Mouse (Mus musculus) embryonic facial prominence, embryonic 10.5 days (tissue): ENCODE data around the gene Ntm. TPM values are rescaled to one million over a fixed set of nuclear protein-coding genes. Genes with fewer than 3 reads are reported as not detected.

Experiments
- DNase-seq: peaks from one replicate; pipeline ENCODE4 v3.0.0-alpha.2; 2017; ENCODE audit warnings: low spot score
- H3K27ac ChIP-seq: fragments of 300-500 bp; sonication (generic); replicated peaks from 2 replicates; pipeline ENCODE4 v1.5.1; 2016; ENCODE audit warnings: mild to moderate bottlenecking
- H3K27me3 ChIP-seq: fragments of 300-500 bp; sonication (generic); replicated peaks from 2 replicates; pipeline ENCODE4 v1.6.1; 2016; ENCODE audit warnings: low read depth, mild to moderate bottlenecking; ENCODE audit not compliant: poor library complexity, severe bottlenecking
- H3K36me3 ChIP-seq: fragments of 300-500 bp; sonication (generic); replicated peaks from 2 replicates; pipeline ENCODE4 v1.6.1; 2016; ENCODE audit warnings: mild to moderate bottlenecking, moderate library complexity
- H3K4me1 ChIP-seq: fragments of 300-500 bp; sonication (generic); 2 replicates; pipeline ENCODE4 v1.6.1; 2016
- H3K4me3 ChIP-seq: fragments of 300-500 bp; sonication (generic); 2 replicates; pipeline ENCODE4 v1.5.1; 2016; ENCODE audit warnings: mild to moderate bottlenecking, moderate library complexity
- H3K9me3 ChIP-seq: fragments of 300-500 bp; sonication (generic); 2 replicates; pipeline ENCODE4 v1.6.1; 2016; ENCODE audit warnings: mild to moderate bottlenecking
- WGBS: fragments of 180-500 bp; shearing (Covaris S2); methylation state at CpG from one replicate; pipeline ENCODE4 v1.1.7; 2016; 5-methylcytosine and 5-hydroxymethylcytosine counted together
- polyA plus RNA-seq: library from polyadenylated mRNA; unstranded; fragments of >200 nt; fragmentation: Nextera tagmentation; extraction: Ambion mirVana; gene quantifications from 2 replicates; pipeline ENCODE4 v1.2.1, GENCODE M21; 2016

Ntm gene
- polyA plus RNA-seq, 1 experiment from 2014 or later = 8.1 TPM

- no peaks in the 10 kb centered on the region for H3K36me3 ChIP-seq
- no peaks in the 10 kb centered on the region for H3K9me3 ChIP-seq
- H3K27me3 ChIP-seq = no peaks in the 10 kb centered on the region; the same call in 1 of the 2 replicates
- DNase-seq = no peak
- 76% methylated on average over 4 of the region's 4 CpGs for WGBS
- no peak overlapping the region for H3K4me3 ChIP-seq
- no peak overlapping the region for H3K27ac ChIP-seq
- no peaks in the 10 kb centered on the region for H3K4me1 ChIP-seq
Measured at GRCm38 (mm10) chr9:29444001-29444400, 518.9 kb downstream of the Ntm start.

GRCm38 (mm10) chr9:29439401-29439800 is 523.5 kb downstream of the Ntm start:
- no peak for DNase-seq
- H3K36me3 ChIP-seq = no peaks in the 10 kb centered on the region
- H3K4me1 ChIP-seq = peaks cover 8% of the 10 kb centered on the region
- H3K27me3 ChIP-seq = no peaks in the 10 kb centered on the region; the same call in 1 of the 2 replicates
- H3K4me3 ChIP-seq = no peak overlapping the region
- 68% methylated on average over 5 of the region's 5 CpGs for WGBS
- no peaks in the 10 kb centered on the region for H3K9me3 ChIP-seq
- no peak overlapping the region for H3K27ac ChIP-seq

- Histone ChIP-seq H3K4me3 (no peak overlapping the region), H3K9me3 (no peaks in the 10 kb centered on the region), H3K4me1 (peaks cover 25% of the 10 kb centered on the region), H3K36me3 (no peaks in the 10 kb centered on the region), H3K27ac (0 out of 2 replicates have a peak overlapping the region, but pooled peaks have one; percentile 48), H3K27me3 (peaks cover 3% of the 10 kb centered on the region; the same call in 1 of the 2 replicates)
- no peak for DNase-seq
- WGBS = 41% methylated on average over 6 of the region's 6 CpGs
Measured at GRCm38 (mm10) chr9:29434611-29435010, 528.3 kb downstream of the Ntm start.

- H3K9me3 ChIP-seq = no peaks in the 10 kb centered on the region
- DNase-seq = peak; percentile 51
- peaks cover 32% of the 10 kb centered on the region for H3K4me1 ChIP-seq
- no peaks in the 10 kb centered on the region for H3K36me3 ChIP-seq
- 8% methylated on average over 4 of the region's 4 CpGs for WGBS
- H3K27me3 ChIP-seq = peaks cover 9% of the 10 kb centered on the region
- H3K27ac ChIP-seq = 0 out of 2 replicates have a peak overlapping the region, but pooled peaks have one; percentile 48
- H3K4me3 ChIP-seq = no peak overlapping the region
Measured at GRCm38 (mm10) chr9:29433910-29434309, 529.0 kb downstream of the Ntm start.

GRCm38 (mm10) chr9:29433156-29433555 is 529.8 kb downstream of the Ntm start:
- DNase-seq = no peak
- Histone ChIP-seq H3K4me1 (peaks cover 39% of the 10 kb centered on the region), H3K9me3 (no peaks in the 10 kb centered on the region), H3K27me3 (peaks cover 9% of the 10 kb centered on the region), H3K27ac (no peak overlapping the region), H3K36me3 (no peaks in the 10 kb centered on the region), H3K4me3 (no peak overlapping the region)
- WGBS = 56% methylated on average over 7 of the region's 7 CpGs

GRCm38 (mm10) chr9:29431590-29431989 is 531.4 kb downstream of the Ntm start:
- H3K4me3 ChIP-seq = no peak overlapping the region
- DNase-seq = no peak
- H3K36me3 ChIP-seq = no peaks in the 10 kb centered on the region
- no peaks in the 10 kb centered on the region for H3K9me3 ChIP-seq
- whole genome bisulfite sequencing = 70% methylated on average over 9 of the region's 9 CpGs
- peaks cover 44% of the 10 kb centered on the region for H3K4me1 ChIP-seq
- no peak overlapping the region for H3K27ac ChIP-seq
- peaks cover 9% of the 10 kb centered on the region for H3K27me3 ChIP-seq

- Histone ChIP-seq H3K9me3 (no peaks in the 10 kb centered on the region), H3K4me3 (no peak overlapping the region), H3K27me3 (peaks cover 9% of the 10 kb centered on the region), H3K36me3 (no peaks in the 10 kb centered on the region), H3K4me1 (peaks cover 44% of the 10 kb centered on the region), H3K27ac (no peak overlapping the region)
- 69% methylated on average over 3 of the region's 3 CpGs for WGBS
- DNase-seq = no peak
Measured at GRCm38 (mm10) chr9:29430189-29430588, 532.8 kb downstream of the Ntm start.

GRCm38 (mm10) chr9:29428322-29428721 is 534.6 kb downstream of the Ntm start:
- peaks cover 9% of the 10 kb centered on the region for H3K27me3 ChIP-seq
- no peak overlapping the region for H3K4me3 ChIP-seq
- H3K4me1 ChIP-seq = peaks cover 25% of the 10 kb centered on the region
- 28% methylated on average over 7 of the region's 7 CpGs for WGBS
- peak; percentile 81 for DNase-seq
- peak overlapping the region; percentile 48; the same call in 1 of the 2 replicates for H3K27ac ChIP-seq
- H3K9me3 ChIP-seq = no peaks in the 10 kb centered on the region
- no peaks in the 10 kb centered on the region for H3K36me3 ChIP-seq

- H3K27me3 ChIP-seq = peaks cover 9% of the 10 kb centered on the region
- H3K9me3 ChIP-seq = no peaks in the 10 kb centered on the region
- 91% methylated on average over 2 of the region's 2 CpGs for WGBS
- peaks cover 20% of the 10 kb centered on the region for H3K4me1 ChIP-seq
- no peak overlapping the region for H3K27ac ChIP-seq
- DNase-seq = no peak
- no peaks in the 10 kb centered on the region for H3K36me3 ChIP-seq
- no peak overlapping the region for H3K4me3 ChIP-seq
Measured at GRCm38 (mm10) chr9:29426261-29426660, 536.7 kb downstream of the Ntm start.

GRCm38 (mm10) chr9:29415578-29415977 is 547.4 kb downstream of the Ntm start:
- H3K27ac ChIP-seq = no peak overlapping the region
- H3K9me3 ChIP-seq = no peaks in the 10 kb centered on the region
- no peak for DNase-seq
- WGBS = 81% methylated on average over 2 of the region's 2 CpGs
- no peaks in the 10 kb centered on the region for H3K36me3 ChIP-seq
- peaks cover 66% of the 10 kb centered on the region for H3K27me3 ChIP-seq
- no peak overlapping the region for H3K4me3 ChIP-seq
- H3K4me1 ChIP-seq = peaks cover 17% of the 10 kb centered on the region

GRCm38 (mm10) chr9:29413126-29413525 is 549.8 kb downstream of the Ntm start:
- Histone ChIP-seq H3K4me1 (peaks cover 17% of the 10 kb centered on the region), H3K27ac (no peak overlapping the region), H3K9me3 (no peaks in the 10 kb centered on the region), H3K36me3 (no peaks in the 10 kb centered on the region), H3K27me3 (peaks cover 77% of the 10 kb centered on the region), H3K4me3 (no peak overlapping the region)
- WGBS = 63% methylated on average over 4 of the region's 4 CpGs
- DNase-seq = no peak

- H3K9me3 ChIP-seq = no peaks in the 10 kb centered on the region
- H3K4me3 ChIP-seq = peak overlapping the region; percentile 68
- H3K27me3 ChIP-seq = peaks cover 70% of the 10 kb centered on the region
- under 1% methylated on average over 61 of the region's 61 CpGs for WGBS
- peaks cover 17% of the 10 kb centered on the region for H3K4me1 ChIP-seq
- peak; percentile 79 for DNase-seq
- H3K27ac ChIP-seq = peak overlapping the region; percentile 81
- no peaks in the 10 kb centered on the region for H3K36me3 ChIP-seq
Measured at GRCm38 (mm10) chr9:29412181-29412771, 550.7 kb downstream of the Ntm start.

- Histone ChIP-seq H3K4me1 (peaks cover 17% of the 10 kb centered on the region), H3K9me3 (no peaks in the 10 kb centered on the region), H3K36me3 (no peaks in the 10 kb centered on the region), H3K27me3 (peaks cover 68% of the 10 kb centered on the region), H3K27ac (peak overlapping the region; percentile 81), H3K4me3 (peak overlapping the region; percentile 68)
- peak; percentile 78 for DNase-seq
- WGBS = under 1% methylated on average over 40 of the region's 40 CpGs
Measured at GRCm38 (mm10) chr9:29411408-29412180, 551.3 kb downstream of the Ntm start.
